Mouse (Mus musculus): ENCODE measurements around the gene Gm7168. TPM values are rescaled to one million over a fixed set of nuclear protein-coding genes. Genes with fewer than 3 reads are reported as not detected.
"Not testable (repeated sequence)": the region's sequence is repeated elsewhere in the genome, so short reads cannot be mapped to it uniquely, and the experiment has no call there.

The Gm7168 gene
- polyA plus RNA-seq, 1 experiment from 2014 or later, result not detected

GRCm38 (mm10) chr17:13958129-13958528, 10.0 kb downstream of the Gm7168 start:
- not testable (repeated sequence) for H3K27ac ChIP-seq (ENCODE audit: low read length); H3K36me3 ChIP-seq (ENCODE audit: control insufficient read depth, insufficient read depth, low read length); H3K4me1 ChIP-seq (ENCODE audit: control insufficient read depth, insufficient read depth, low read length); H3K4me2 ChIP-seq (ENCODE audit: low read length); H3K27me3 ChIP-seq (ENCODE audit: control insufficient read depth, insufficient read depth, low read depth, low read length); H3K4me3 ChIP-seq (ENCODE audit: low read depth, low read length); ATAC-seq; H3K9me3 ChIP-seq (replicated peaks; ENCODE audit: control insufficient read depth, low read length, poor library complexity, severe bottlenecking); H3K9ac ChIP-seq (ENCODE audit: low read depth, low read length)
- WGBS, result 51% methylated on average over 1 of the region's 2 CpGs

DNA sequence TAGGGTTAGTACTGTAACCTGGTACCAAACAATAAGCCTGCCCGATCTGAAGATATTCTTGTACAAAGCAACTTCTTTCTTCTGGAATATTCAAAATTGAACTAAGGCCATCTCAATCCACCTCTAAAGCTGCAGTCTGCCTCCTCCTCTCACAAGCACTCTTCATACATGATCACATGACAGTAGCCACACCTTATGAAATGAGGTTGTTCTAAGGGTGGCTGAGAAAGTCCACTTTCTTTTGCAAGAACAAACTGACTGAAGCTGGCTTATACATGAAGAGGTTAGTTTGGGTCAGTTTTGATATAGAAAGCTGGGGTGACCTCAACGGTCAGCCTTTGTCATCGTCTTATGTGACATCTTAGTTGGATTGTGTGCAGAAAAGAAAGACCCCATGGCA, 14.1 kb downstream of the Gm7168 start:
- not testable (repeated sequence) for H3K9me3 ChIP-seq (replicated peaks; ENCODE audit: control insufficient read depth, low read length, poor library complexity, severe bottlenecking); H3K4me2 ChIP-seq (ENCODE audit: low read length); H3K9ac ChIP-seq (ENCODE audit: low read depth, low read length); H3K27me3 ChIP-seq (ENCODE audit: control insufficient read depth, insufficient read depth, low read depth, low read length); H3K36me3 ChIP-seq (ENCODE audit: control insufficient read depth, insufficient read depth, low read length); H3K4me1 ChIP-seq (ENCODE audit: control insufficient read depth, insufficient read depth, low read length); H3K27ac ChIP-seq (ENCODE audit: low read length); H3K4me3 ChIP-seq (ENCODE audit: low read depth, low read length); ATAC-seq
- 100% methylated on average over 3 of the region's 3 CpGs for WGBS

GRCm38 (mm10) chr17:13965048-13965447, 16.9 kb downstream of the Gm7168 start:
- H3K27ac ChIP-seq (ENCODE audit: low read length); ATAC-seq; H3K9me3 ChIP-seq (replicated peaks; ENCODE audit: control insufficient read depth, low read length, poor library complexity, severe bottlenecking); H3K4me2 ChIP-seq (ENCODE audit: low read length); H3K27me3 ChIP-seq (ENCODE audit: control insufficient read depth, insufficient read depth, low read depth, low read length); H3K4me1 ChIP-seq (ENCODE audit: control insufficient read depth, insufficient read depth, low read length); H3K4me3 ChIP-seq (ENCODE audit: low read depth, low read length); H3K9ac ChIP-seq (ENCODE audit: low read depth, low read length); H3K36me3 ChIP-seq (ENCODE audit: control insufficient read depth, insufficient read depth, low read length): not testable (repeated sequence)
- 18% methylated on average over 1 of the region's 2 CpGs for WGBS

- not testable (repeated sequence) for H3K4me2 ChIP-seq (ENCODE audit: low read length); H3K9me3 ChIP-seq (replicated peaks; ENCODE audit: control insufficient read depth, low read length, poor library complexity, severe bottlenecking); H3K27ac ChIP-seq (ENCODE audit: low read length); H3K36me3 ChIP-seq (ENCODE audit: control insufficient read depth, insufficient read depth, low read length); H3K27me3 ChIP-seq (ENCODE audit: control insufficient read depth, insufficient read depth, low read depth, low read length); H3K9ac ChIP-seq (ENCODE audit: low read depth, low read length); H3K4me1 ChIP-seq (ENCODE audit: control insufficient read depth, insufficient read depth, low read length); H3K4me3 ChIP-seq (ENCODE audit: low read depth, low read length); ATAC-seq
- WGBS, result 86% methylated on average over 1 of the region's 2 CpGs
Measured at GRCm38 (mm10) chr17:13969917-13970316, 21.7 kb downstream of the Gm7168 start.

DNA sequence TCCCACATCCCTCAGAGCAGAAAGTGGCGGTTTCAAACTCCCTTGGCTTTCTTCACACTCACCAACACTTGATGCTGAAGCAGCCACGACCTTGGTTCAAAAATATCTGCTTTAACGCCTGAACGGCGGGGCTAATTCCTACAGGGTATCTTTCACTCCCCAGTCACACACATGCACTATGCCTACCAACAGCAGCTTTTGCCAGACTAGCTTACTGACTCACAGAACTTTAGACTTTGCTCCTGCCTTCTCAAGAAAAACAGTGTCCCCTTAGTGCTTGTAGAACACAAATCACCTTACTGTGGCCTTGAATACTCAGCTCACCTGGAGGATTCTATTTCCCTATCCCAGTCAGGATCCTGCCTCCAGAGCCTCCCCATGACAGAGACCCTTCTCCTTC, 22.6 kb downstream of the Gm7168 start:
- not testable (repeated sequence) for H3K4me1 ChIP-seq (ENCODE audit: control insufficient read depth, insufficient read depth, low read length); ATAC-seq; H3K9ac ChIP-seq (ENCODE audit: low read depth, low read length); H3K9me3 ChIP-seq (replicated peaks; ENCODE audit: control insufficient read depth, low read length, poor library complexity, severe bottlenecking); H3K4me2 ChIP-seq (ENCODE audit: low read length); H3K27ac ChIP-seq (ENCODE audit: low read length); H3K4me3 ChIP-seq (ENCODE audit: low read depth, low read length); H3K36me3 ChIP-seq (ENCODE audit: control insufficient read depth, insufficient read depth, low read length); H3K27me3 ChIP-seq (ENCODE audit: control insufficient read depth, insufficient read depth, low read depth, low read length)
- 84% methylated on average over 4 of the region's 5 CpGs for WGBS

- ATAC-seq, result no peak
- H3K4me1 ChIP-seq (ENCODE audit: control insufficient read depth, insufficient read depth, low read length), result no peaks in the 10 kb centered on the region
- H3K9ac ChIP-seq (ENCODE audit: low read depth, low read length), result no peak overlapping the region
- H3K9me3 ChIP-seq (replicated peaks; ENCODE audit: control insufficient read depth, low read length, poor library complexity, severe bottlenecking), result no peaks in the 10 kb centered on the region
- no peaks in the 10 kb centered on the region for H3K36me3 ChIP-seq (ENCODE audit: control insufficient read depth, insufficient read depth, low read length)
- H3K4me2 ChIP-seq (ENCODE audit: low read length), result no peak overlapping the region
- H3K27ac ChIP-seq (ENCODE audit: low read length), result no peak overlapping the region
- no peak overlapping the region for H3K4me3 ChIP-seq (ENCODE audit: low read depth, low read length)
- 95% methylated on average over 1 of the region's 1 CpGs for whole genome bisulfite sequencing
- H3K27me3 ChIP-seq (ENCODE audit: control insufficient read depth, insufficient read depth, low read depth, low read length), result no peaks in the 10 kb centered on the region
Measured at GRCm38 (mm10) chr17:13987690-13988089, 39.5 kb downstream of the Gm7168 start.

DNA sequence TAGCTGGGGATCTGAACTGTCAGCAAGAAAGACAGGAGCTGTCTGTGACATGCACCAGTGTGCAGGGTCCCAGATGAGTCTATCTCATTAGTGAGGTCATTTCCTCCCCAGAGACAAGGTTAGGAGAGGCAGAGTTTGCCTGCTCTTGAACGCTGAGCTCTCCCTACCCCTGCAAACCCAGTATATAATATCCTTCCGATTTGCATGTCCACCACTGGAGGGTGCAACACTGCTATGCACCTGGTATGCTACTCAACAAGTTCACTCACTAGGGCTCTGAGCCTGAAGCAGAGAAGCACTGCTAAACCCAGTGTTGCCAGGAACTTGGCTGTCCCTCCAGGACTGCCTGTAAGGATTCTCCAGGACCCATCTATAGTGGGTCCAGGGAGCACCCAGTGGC, 45.3 kb downstream of the Gm7168 start:
- H3K9me3 ChIP-seq (replicated peaks; ENCODE audit: control insufficient read depth, low read length, poor library complexity, severe bottlenecking); H3K27ac ChIP-seq (ENCODE audit: low read length); H3K4me2 ChIP-seq (ENCODE audit: low read length); H3K4me1 ChIP-seq (ENCODE audit: control insufficient read depth, insufficient read depth, low read length); H3K27me3 ChIP-seq (ENCODE audit: control insufficient read depth, insufficient read depth, low read depth, low read length); H3K36me3 ChIP-seq (ENCODE audit: control insufficient read depth, insufficient read depth, low read length); H3K4me3 ChIP-seq (ENCODE audit: low read depth, low read length); H3K9ac ChIP-seq (ENCODE audit: low read depth, low read length); ATAC-seq: not testable (repeated sequence)
- WGBS, result 54% methylated on average over 2 of the region's 2 CpGs

Other genes with a start within 250 kb of the Gm7168 start
- gene Afdn, start 187.8 kb upstream of the Gm7168 start, polyA plus RNA-seq (2015; fragmentation: Nextera tagmentation; extraction: Ambion mirVana), result 118 and 145 TPM in 2 replicates
- gene Tcte2, start 186.5 kb upstream of the Gm7168 start, polyA plus RNA-seq (2015; fragmentation: Nextera tagmentation; extraction: Ambion mirVana), result 15.5 and 16.7 TPM in 2 replicates
- not detected in 2 replicates for gene Gm7356, start 55.3 kb downstream of the Gm7168 start, polyA plus RNA-seq (2015; fragmentation: Nextera tagmentation; extraction: Ambion mirVana)
- gene Gm7358, start 111.2 kb downstream of the Gm7168 start, polyA plus RNA-seq (2015; fragmentation: Nextera tagmentation; extraction: Ambion mirVana), result not detected in 2 replicates